Mouse (Mus musculus) cerebellum, adult 18-20 months (tissue): Measurements from ENCODE around the gene Lcn3.
A peak's percentile ranks its signal among the peaks of the same experiment; 100 is the strongest.
"Not testable (repeated sequence)": the region's sequence is repeated elsewhere in the genome, so short reads cannot be mapped to it uniquely, and the experiment has no call there.

Experiments used
- DNase-seq, 2 experiments: peaks; one replicate each; pipeline ENCODE4 v3.0.0; 2021

The Lcn3 gene

DNA sequence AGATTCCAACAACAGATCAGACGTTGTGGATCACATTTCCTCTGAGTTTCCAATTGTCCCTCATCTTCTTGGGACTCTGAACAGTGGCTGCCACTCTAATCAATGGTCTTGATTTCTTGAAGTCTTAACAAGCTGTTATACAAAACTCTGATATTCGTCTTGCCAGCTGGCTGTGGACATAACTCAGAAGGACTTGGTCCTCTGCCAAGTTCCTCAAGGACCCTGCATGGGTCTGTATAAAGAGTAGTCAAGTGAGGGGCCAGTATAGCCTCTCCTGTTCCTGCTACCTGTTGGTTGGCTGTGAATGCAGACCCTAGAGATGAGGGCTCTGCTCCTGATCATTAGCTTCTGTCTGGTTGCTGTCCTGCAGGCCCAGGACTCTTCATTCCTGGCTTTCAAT, at the start of gene Lcn3:
Gene Lcn3, plus strand, starts transcription at position 301 of the 400 bp plus-strand sequence.
- DNase-seq = no peak

DNA sequence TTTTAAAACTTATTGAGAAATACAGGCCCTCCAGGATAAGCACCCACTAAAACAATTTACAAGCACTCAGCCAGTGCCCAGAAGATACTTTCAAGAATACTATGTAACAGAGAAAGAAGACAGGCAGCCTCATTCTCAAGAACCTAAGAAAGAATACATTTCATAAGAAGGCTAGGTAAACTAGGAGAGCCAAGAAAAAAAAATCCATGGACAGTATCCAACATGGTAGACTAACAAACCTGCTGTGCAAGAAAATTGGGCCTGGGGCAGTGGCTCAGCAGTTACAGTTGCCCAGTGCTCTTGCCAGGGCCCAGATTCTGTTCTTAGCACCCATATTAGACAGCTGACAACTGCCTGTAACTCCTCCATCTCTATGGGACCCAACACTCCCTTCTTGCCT, 48.1 kb upstream of the Lcn3 start:
- DNase-seq = no peak

DNA sequence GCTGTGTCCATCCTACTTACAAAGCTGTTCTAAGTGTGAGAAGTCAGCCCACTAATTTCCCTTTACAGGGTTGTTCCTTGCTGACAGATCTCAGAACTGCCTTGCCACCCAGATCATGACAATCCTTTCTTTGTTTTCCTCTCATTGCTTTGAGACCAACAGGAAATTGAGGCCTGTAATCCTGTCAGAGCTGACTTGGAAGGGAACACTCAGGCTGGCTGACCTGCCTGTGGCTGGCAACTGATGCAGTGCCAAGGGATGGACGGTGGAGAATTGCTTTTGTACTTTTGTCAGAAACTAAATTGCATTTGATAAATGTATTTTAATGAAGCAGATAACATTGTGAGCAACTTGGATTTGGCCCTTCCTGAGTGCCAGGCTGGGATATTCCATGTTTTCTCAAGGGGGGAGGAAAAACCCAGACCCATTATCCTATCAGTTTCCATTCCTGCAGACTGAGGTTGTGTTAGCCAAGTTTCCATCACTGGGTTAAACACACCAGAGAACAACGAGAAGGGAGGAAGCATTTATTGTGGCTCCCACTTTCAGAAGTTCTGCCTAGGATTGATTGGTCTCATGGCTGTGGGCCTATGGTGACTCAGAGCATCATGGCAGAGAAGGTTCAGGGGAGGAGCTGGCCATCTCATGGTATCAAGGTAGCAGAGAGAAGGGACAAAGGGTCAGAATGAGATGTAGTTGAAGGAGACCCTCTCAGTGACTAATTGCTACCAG, 32.0 kb upstream of the Lcn3 start:
- no peak for DNase-seq

DNA sequence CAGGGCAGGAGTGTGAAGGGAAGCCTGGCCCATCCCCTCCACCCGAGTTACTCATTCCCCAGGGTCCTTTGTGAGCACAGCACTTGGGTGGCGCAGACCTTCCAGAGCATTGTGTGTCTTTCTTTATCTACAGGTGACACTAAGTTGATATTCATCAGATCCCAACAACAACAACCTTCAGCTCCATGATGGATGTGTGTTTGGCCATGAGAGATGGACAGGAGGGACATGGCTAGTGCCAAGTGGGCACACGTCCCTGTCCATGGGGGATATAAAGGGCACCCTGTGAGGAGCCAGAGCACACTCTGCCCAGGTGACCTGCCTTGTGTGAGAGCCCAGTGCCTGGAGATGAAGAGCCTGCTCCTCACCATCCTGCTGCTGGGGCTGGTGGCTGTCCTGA, 28.7 kb upstream of the Lcn3 start, which contains the start of gene Obp2b:
Gene Obp2b, plus strand, starts transcription at position 301 of the 400 bp plus-strand sequence.
- not testable (repeated sequence) for DNase-seq

DNA sequence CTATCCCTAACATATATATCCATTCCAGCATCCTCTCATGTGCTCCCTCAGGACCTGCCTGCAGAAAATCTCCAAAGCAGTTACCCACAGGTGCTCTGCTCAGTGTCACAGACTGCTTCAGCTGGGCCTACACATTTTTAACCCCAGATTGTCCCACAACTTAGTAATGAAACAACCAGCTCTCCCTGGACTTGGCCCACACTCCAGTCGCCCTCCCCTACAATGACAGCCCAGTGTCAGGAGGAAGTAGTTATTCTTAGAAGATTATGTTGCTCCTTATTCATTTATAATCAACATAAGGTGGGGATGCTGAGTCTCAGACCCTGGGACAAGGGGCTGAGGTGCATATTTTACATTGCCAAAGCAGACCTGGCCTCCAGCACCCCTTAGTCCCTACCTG, 23.7 kb upstream of the Lcn3 start:
- DNase-seq = no peak

DNA sequence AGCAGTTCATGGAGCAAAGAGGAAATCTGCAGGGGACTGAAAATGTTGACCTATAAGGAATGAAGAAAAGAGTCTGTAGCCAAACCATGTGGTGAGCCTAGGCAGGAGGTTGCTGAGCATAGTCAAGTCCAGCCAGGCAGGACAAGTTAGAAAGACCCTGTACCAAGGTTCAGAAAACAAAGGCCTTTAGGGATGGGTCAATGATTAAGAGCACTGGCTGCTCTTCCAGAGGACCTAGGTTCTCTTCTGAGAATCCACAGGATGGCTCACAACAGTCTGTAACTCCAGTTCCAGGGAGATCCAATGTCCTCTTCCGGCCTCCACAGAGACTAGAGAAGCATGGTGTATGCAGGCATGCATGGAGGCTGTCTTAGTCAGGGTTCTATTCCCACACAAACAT, 11.2 kb upstream of the Lcn3 start:
- no peak for DNase-seq

DNA sequence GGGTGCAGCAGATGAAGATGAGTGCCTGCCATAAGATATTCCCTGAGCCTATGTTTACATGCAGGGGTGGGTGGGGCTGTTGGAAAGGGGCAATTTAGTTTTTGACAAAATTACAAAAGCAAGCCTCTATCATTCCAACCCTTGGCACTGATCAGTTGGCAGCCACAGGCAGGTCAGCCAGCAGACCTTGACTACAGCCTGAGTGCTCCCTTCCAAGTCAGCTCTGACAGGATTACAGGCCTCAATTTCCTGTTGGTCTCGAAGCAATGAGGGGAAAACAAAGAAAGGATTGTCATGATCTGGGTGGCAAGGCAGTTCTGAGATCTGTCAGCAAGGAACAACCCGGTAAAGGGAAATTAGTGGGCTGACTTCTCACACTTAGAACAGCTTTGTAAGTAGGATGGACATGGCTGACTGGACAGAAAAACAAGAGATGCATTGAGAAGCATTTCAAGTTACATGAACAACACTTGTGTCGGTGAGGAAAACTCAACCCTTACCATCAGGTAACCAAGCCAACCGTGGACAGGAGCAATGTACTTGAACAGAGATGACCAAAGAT, 7.2 kb upstream of the Lcn3 start:
- DNase-seq = no peak

DNA sequence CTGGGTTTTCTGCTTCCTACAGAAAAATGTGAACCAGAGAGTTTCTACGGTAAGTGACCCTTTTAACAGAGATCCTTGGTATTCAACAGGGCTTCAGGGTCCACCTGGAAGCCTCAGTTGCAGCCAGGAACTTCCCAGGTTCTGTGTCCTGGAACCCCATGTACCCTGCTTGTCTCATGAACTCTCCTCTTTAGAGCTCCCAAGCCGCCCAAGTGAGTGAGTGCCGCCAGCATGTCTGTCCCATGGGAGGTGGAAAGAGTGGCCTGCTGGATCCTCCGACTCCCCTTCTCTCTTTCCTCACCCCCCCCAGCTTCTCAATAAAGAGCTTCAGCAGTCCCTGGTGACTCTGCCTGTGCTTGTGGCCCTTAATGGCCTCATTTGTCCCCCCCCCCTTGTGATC, 2.4 kb downstream of the Lcn3 start:
- DNase-seq = no peak

DNA sequence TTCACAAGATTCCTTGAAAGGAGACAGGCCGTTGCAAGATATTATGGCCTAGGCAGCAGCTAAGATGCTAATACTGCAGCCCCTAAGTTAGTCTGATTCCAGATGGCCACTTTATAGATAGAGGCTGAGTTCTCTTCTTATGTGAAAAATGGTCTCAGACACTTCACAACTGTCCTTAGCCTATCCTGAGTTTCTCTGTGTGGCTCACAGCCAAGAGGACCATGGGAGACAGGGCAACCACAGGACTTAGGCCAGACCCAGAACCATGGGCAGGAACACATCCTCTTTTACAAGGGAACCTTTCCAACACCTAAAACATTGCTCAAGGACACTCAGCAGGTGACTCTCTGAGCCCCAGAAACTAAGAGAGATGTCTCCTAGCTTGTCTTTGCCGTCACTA, 8.1 kb downstream of the Lcn3 start:
- no peak for DNase-seq

DNA sequence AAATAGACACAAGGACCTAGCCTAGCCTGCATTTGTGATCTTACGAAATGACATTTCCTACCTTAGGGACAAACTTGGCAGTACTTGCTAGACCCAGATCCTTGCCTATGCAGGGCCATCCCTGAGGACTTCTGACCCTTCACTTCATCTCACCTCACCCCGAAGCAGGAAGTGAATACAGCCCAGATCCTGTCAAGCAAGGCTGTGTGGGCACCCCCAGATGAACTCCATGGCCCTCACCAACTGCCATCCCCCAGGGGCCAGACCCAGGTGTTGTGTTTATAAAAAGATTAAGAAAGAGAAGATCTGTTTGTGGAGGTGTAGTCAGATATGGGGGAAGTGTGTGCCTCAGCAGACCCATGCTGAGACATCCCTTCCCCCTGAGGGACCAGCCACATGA, 9.3 kb downstream of the Lcn3 start:
- no peak for DNase-seq

DNA sequence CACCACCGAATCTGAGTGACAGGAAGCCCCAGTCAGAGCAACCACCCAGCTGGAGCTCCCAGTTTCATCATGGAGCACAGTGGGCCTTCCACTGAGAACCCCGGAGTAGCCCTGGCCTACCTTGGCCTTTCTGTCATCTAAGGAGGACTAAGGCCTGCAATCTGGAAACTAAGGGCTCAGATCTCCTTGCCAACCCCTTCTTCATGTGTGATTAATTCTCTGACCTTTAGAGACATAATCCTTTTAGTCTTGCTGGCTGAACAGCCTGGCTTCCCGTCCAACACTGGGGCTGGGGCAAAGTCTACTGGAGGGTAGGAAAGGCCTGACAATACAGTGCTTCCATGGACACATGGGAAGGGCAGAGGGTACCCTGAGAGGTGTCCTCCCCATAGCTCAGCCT, 10.6 kb downstream of the Lcn3 start:
- no peak for DNase-seq

DNA sequence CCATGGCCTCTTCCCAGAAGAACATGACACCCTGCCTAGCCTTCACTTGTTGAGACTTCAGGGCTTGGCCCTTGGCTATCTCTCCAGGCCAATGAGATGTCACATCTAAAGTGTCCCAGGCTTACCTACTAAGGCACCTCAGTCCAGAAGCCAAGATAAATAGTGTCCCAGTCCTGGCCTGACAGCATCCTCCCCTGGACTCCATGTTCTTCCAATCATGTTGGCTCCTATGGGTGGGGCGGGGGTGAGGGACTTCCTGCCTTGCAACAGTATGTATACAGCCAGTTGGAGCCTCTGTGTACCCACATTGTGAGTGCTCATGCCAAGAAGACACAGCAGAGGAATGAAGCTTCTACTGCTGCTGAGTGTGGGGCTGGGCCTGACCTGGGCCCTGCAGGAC, 11.3 kb downstream of the Lcn3 start, which contains the start of gene Lcn11:
Gene Lcn11, plus strand, starts transcription at position 301 of the 400 bp plus-strand sequence.
- no peak for DNase-seq

DNA sequence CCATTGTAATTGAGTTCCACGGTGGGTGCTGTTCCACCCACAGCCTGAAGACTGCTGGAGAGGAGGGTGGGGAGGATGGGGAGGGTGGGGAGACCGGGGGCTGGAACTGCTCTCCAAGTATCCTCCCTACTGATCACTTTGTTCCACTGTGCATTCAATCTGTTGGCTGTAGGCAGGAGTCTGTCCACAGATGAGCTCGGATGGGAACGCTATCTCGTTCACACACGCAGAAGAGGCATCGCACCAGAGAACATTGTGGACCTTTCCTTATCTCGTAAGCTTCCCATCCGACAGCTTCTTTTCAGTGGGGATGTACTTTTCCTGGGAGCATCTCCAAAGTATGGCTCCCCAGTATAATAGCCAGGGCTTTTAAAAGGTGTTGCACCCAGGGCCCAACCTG, 13.7 kb downstream of the Lcn3 start:
- DNase-seq = no peak

DNA sequence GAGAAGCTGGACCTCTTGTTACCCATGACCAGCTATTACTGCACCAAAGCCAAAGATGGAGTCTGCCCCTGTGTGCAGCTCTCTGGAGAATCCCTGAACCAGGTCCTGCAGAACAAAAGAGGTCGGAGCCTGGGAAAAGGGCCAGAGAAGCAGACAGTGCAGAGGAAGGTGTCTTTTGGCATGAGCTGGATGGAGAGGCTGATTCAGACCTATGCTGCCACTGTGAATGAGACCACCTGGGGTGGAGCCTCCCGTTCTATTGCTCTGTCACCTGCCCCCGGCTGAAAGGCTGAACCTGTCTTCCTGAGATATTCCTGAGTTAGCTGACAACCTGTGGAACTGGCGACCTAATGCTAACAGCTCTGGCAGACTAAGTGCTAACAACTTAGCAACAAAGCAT, 15.6 kb downstream of the Lcn3 start:
- DNase-seq = peak; percentile 26 to 42

DNA sequence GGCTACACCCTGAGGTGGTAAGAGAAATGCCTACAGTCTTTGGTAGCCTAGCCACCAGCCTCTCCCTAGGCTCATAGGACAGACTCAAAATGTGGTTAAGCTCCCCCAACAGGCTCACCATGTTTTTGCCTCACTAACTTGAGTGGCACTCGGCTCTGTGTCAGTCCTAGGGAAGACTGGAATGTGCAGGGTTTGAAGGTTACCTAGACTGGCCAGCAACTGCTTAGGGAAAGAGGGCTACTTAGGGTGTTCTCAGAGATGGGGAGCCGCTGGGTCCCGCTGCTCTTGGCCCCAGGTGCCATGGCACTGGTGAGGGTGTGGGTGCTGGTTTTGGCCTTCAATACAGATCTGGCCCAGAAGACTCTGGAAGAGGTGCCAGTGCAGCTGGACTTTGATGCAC, 16.6 kb downstream of the Lcn3 start, which contains the start of gene Gm13539:
Gene Gm13539, plus strand, starts transcription at position 301 of the 400 bp plus-strand sequence.
- DNase-seq = no peak

DNA sequence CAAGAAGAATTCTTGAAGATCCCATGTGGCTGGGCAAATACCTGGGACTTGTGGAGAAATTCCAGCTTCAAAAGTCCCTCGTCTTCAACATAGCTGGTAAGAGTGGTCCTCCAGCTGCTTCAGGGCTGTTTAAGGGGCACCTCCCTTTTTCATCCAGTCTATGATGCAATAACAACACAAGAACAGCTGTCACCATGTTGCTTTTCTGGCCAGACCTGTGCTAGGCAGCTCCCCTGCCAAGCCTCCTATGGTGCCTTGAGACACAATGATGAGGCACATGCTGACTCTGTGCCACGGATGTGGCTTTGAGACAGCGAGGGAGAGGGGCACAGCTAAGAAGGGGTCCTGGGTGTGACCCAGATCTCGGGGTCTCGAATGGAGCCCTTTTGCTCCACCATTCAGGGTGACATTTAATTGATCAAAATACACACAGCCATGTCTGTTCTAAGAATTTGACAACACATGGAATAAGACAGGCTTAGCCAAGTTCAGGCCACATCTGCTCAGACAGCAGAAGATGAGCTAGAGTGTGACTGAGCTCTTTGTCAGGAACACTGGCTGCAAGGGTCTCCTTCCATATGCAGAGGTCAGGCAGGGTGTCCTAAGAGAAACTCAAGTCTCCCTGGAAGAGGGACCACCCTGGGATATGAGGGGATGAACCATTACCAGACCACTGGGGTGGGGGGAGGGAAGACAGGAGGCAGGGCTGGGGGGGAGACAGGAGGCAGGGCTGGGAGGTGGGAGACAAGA, 20.4 kb downstream of the Lcn3 start:
- DNase-seq = no peak

DNA sequence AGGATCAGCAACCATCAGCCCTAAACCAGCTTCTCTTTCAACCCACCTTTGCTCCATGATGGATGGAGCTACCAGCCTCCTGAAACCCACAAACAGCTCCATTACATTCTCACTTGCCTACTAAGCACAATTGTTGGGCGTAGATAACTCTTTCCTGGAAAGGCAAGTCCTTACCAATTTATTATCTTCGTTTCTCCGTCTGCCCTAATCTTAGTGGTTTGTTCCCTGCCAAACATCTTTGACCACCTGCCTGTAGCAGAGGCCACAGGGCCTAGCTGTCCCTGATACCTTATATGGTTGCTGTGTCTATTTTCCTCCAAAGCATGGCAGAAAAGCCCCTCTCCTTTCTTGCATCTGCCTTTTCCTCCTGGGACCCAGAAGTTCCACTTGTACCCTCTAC, 23.7 kb downstream of the Lcn3 start:
- DNase-seq = no peak

DNA sequence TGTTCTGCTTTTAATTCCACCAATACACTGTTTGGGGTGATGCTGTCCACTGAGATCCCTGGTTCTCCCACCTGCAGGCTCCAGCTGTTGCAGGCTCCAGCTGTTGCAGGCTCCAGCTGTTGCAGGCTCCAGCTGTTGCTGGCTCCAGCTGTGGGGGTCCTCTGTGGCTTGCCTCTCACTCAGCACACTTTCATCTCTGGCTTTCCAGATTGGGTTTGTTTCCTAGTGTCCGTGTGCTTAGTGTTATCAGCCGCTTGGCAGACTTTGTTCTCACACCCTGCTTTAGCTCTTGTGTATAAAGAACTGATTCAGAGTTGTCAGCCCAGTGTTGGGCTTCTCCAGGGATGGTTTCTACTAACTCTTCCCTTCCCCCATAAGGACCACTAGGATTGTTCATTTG, 32.3 kb downstream of the Lcn3 start:
- no peak for DNase-seq

DNA sequence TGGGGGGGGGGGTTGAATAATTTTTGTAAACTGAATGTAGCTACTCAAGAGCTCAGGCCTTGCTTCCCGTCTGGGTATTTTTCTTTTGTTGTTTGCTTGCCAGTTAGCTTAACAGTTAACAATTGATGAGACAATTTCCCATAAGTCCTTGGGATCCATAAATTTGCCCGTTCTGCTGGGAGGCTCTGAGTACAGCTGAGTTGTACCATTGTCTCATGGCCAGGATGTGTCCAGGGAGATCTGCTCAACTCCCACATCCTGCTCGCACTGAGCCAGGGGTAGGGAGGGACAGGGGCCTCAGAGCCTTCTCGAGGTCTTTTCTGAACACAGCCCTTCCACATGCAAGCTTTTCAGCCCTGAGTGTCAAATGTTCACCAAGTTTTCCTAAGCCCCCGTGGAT, 32.7 kb downstream of the Lcn3 start:
- no peak for DNase-seq

DNA sequence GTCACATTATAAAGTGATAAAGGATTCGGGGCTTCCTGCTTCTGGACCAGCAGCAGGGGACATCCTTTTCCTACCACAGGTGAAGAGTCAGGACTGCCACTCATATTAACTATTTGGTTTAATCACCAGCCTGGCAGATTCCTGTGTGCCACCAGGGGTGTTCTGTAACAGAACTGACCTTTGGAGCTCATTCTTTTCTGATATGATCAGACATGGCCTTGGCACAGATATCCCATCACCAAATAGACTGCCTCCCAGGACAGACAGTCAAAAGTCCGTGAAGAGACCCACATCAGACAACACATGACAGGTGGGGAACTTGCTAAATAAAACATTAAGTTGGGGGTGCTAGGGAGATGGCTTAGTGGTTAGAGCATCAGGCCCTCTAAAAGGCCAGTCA, 46.3 kb downstream of the Lcn3 start:
- no peak for DNase-seq

DNA sequence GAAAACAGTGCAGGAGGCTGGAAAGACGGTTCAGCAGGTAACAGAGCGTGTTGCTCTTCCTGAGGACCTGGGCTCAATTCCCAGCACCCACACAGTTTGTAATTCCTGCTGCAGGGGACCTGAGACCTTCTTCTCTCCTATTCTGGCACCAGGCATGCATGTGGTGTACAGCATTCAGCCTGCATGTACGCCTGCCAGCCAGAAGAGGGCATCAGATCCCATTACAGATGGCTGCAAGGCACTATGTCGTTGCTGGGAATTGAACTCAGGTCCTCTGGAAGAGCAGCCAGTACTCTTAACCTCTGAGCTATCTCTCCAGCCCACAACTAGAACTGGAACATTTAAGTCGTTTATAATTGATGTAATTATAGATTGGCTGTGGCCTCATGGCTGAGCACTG, 48.0 kb downstream of the Lcn3 start:
- DNase-seq = no peak

DNA sequence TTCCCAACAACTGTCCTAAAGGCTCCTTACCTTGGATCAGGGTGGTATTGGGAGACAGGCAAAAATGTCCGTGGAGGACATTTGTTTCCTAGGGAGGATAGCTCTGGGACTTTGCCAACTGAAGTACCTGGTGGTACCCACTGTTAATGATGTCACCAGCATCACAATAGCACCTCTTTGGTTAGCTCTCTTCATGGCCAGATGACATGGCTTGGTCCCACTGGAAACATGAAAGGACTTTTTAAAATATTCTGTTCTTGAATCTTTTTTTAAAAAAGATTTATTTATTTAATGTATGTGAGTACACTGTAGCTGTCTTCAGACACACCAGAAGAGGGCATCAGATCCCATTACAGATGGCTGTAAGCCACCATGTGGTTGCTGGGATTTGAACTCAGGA, 50.4 kb downstream of the Lcn3 start, which contains the start of gene Glt6d1:
Gene Glt6d1, minus strand, starts transcription at position 101 of the 400 bp plus-strand sequence.
- DNase-seq = not testable (repeated sequence)
